Mouse (Mus musculus): ENCODE measurements around the gene Exd1. TPM values are rescaled to one million over a fixed set of nuclear protein-coding genes. Genes with fewer than 3 reads are reported as not detected.
A peak's percentile ranks its signal among the peaks of the same experiment; 100 is the strongest.

The Exd1 gene
- polyA plus RNA-seq, 1 experiment from 2014 or later: 0.61 TPM

DNA sequence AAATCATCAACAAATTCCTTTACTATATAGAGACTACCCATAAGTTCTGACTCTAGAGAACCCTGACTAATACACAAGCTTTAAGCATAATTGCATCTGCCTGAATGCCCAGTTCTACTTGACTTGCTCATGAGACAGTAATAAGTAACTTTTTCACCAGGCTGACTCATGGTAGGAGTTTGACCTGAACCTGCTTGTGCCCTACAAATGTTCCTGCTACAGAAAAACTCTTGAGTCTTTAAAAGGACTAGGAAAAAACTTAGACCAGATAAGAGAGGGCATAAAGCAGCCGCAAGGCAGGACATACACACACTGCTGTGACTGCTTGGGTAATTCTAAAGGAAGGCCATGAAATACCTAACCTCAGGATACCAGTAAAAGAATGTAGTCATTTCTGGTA lies 65.1 kb downstream of the Exd1 start:
- no peak for ATAC-seq (ENCODE audit: low FRiP score, low read depth)
- Histone ChIP-seq H3K9me3 (no peaks in the 10 kb centered on the region), H3K27me3 (replicated peaks) (no peaks in the 10 kb centered on the region), H3K4me2 (replicated peaks) (no peak overlapping the region), H3K9ac (no peak overlapping the region), H3K4me1 (no peaks in the 10 kb centered on the region; the same call in 1 of the 2 replicates), H3K36me3 (no peaks in the 10 kb centered on the region), H3K4me3 (no peak overlapping the region), H3K27ac (no peak overlapping the region)
- 96% methylated on average over 1 of the region's 1 CpGs for WGBS

- WGBS: 20% methylated on average over 9 of the region's 9 CpGs
- no peaks in the 10 kb centered on the region for H3K9me3 ChIP-seq
Observed at GRCm38 (mm10) chr2:119478397-119478749, 69.1 kb downstream of the Exd1 start.

DNA sequence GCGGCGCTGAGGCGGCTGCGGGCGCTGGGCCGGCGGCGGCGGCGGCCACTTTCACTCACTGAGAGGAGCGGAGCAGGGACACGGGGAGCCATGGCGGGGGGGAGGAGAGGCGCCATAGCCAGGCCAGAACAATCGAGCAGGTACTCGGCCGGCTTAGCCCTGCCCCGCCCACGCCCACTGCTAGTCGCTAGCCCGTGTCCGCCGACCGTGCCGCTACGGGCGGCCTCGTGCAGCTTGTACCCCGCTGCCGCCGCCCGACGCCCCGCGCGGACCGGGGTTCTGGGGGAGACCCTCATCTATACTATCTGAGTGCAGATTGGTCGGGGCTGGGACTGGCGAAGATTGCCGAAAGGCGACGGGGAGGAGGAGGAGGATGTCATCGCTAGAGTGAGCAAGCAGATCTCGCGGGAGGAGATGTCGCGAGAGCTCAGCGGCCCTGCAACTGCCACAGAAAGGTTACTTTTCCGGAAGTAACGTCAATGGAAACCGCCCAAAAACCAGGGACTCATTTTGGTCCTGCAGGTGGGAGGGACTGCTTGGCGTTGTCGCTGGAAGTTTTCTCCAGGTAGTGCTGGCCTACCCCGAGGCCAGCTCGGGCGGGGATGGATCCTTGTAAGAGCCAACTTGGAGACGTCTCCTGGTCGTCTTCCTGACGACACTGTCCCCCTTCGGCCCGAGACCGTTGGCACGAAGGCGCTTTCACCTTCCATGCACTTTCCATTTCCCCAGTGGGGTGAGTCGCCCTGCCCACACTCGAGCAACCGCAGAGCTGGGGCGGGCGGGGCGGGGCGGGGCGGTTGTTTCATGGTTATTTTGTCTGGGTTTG lies 69.6 kb downstream of the Exd1 start, which contains the start of gene Ino80:
Gene Ino80 (minus strand): TSS at position 117 of the 826 bp plus-strand sequence.
- peak within 1 kb of the TSS; percentile 94 for H3K27ac ChIP-seq
- under 1% methylated on average over 69 of the region's 72 CpGs for WGBS
- peak within 1 kb of the TSS; percentile 98 for H3K9ac ChIP-seq
- no peaks in the 10 kb centered on the region for H3K27me3 ChIP-seq (replicated peaks)
- ATAC-seq (ENCODE audit: low FRiP score, low read depth): peak; percentile 95
- H3K9me3 ChIP-seq: no peaks in the 10 kb centered on the region
- H3K4me2 ChIP-seq (replicated peaks): peak within 1 kb of the TSS; percentile 78
- no peaks in the 10 kb centered on the region for H3K36me3 ChIP-seq
- H3K4me1 ChIP-seq: peaks cover 14% of the 10 kb centered on the region; the same call in 1 of the 2 replicates
- H3K4me3 ChIP-seq: peak within 1 kb of the TSS; percentile 93

More at GRCm38 (mm10) chr2:119478397-119478749, 69.1 kb downstream of the Exd1 start:
- H3K4me3 ChIP-seq: peak overlapping the region; percentile 93
- no peaks in the 10 kb centered on the region for H3K27me3 ChIP-seq (replicated peaks)
- no peaks in the 10 kb centered on the region for H3K36me3 ChIP-seq
- peak; percentile 30; the same call in 1 of the 2 replicates for ATAC-seq (ENCODE audit: low FRiP score, low read depth)
- peak overlapping the region; percentile 78 for H3K4me2 ChIP-seq (replicated peaks)
- peak overlapping the region; percentile 98 for H3K9ac ChIP-seq
- peak overlapping the region; percentile 62; the same call in 1 of the 2 replicates for H3K27ac ChIP-seq
- H3K4me1 ChIP-seq: peaks cover 14% of the 10 kb centered on the region; the same call in 1 of the 2 replicates

GRCm38 (mm10) chr2:119476621-119477391 lies 70.6 kb downstream of the Exd1 start:
- Histone ChIP-seq H3K9me3 (no peaks in the 10 kb centered on the region), H3K27me3 (replicated peaks) (no peaks in the 10 kb centered on the region), H3K9ac (peak overlapping the region; percentile 98), H3K27ac (peak overlapping the region; percentile 94), H3K4me3 (peak overlapping the region; percentile 93), H3K4me2 (replicated peaks) (peak overlapping the region; percentile 78), H3K36me3 (no peaks in the 10 kb centered on the region), H3K4me1 (peaks cover 14% of the 10 kb centered on the region; the same call in 1 of the 2 replicates)
- under 1% methylated on average over 41 of the region's 44 CpGs for WGBS
- ATAC-seq (ENCODE audit: low FRiP score, low read depth): peak; percentile 80

- Histone ChIP-seq H3K27ac (no peak overlapping the region), H3K27me3 (replicated peaks) (no peaks in the 10 kb centered on the region)
Observed at GRCm38 (mm10) chr2:119476166-119476565, 71.3 kb downstream of the Exd1 start.

More at GRCm38 (mm10) chr2:119476166-119476565, 71.3 kb downstream of the Exd1 start:
- Histone ChIP-seq H3K36me3 (no peaks in the 10 kb centered on the region), H3K4me1 (peaks cover 14% of the 10 kb centered on the region; the same call in 1 of the 2 replicates), H3K9me3 (no peaks in the 10 kb centered on the region), H3K4me2 (replicated peaks) (peak overlapping the region; percentile 78), H3K9ac (peak overlapping the region; percentile 98; the same call in 1 of the 2 replicates), H3K4me3 (peak overlapping the region; percentile 93)
- WGBS: 29% methylated on average over 7 of the region's 7 CpGs
- ATAC-seq (ENCODE audit: low FRiP score, low read depth): no peak

Other genes with a start within 250 kb of the Exd1 start
- 5.0 and 6.0 TPM in 2 replicates for gene Dll4, start 221.8 kb downstream of the Exd1 start, polyA plus RNA-seq (2016; fragmentation: Nextera tagmentation; extraction: Ambion mirVana)
- 2.4 and 2.7 TPM in 2 replicates for gene Chac1, start 196.4 kb downstream of the Exd1 start, polyA plus RNA-seq (2016; fragmentation: Nextera tagmentation; extraction: Ambion mirVana)
- gene Ino80, start 69.9 kb downstream of the Exd1 start, polyA plus RNA-seq (2016; fragmentation: Nextera tagmentation; extraction: Ambion mirVana): 3.5 and 4.7 TPM in 2 replicates
- 62.3 and 68.2 TPM in 2 replicates for gene Chp1, start 70 bp upstream of the Exd1 start, polyA plus RNA-seq (2016; fragmentation: Nextera tagmentation; extraction: Ambion mirVana)
- 54.9 and 55.5 TPM in 2 replicates for gene Nusap1, start 70.7 kb upstream of the Exd1 start, polyA plus RNA-seq (2016; fragmentation: Nextera tagmentation; extraction: Ambion mirVana)
- 19.4 and 19.9 TPM in 2 replicates for gene Oip5, start 70.8 kb upstream of the Exd1 start, polyA plus RNA-seq (2016; fragmentation: Nextera tagmentation; extraction: Ambion mirVana)
- 37.1 and 39.0 TPM in 2 replicates for gene Ndufaf1, start 115.2 kb upstream of the Exd1 start, polyA plus RNA-seq (2016; fragmentation: Nextera tagmentation; extraction: Ambion mirVana)
- gene Rtf1, start 127.4 kb upstream of the Exd1 start, polyA plus RNA-seq (2016; fragmentation: Nextera tagmentation; extraction: Ambion mirVana): 70.9 and 76.2 TPM in 2 replicates
- gene Itpka, start 194.7 kb upstream of the Exd1 start, polyA plus RNA-seq (2016; fragmentation: Nextera tagmentation; extraction: Ambion mirVana): 0.34 and 0.96 TPM in 2 replicates
- gene Ltk, start 212.8 kb upstream of the Exd1 start, polyA plus RNA-seq (2016; fragmentation: Nextera tagmentation; extraction: Ambion mirVana): 0.26 and 0.61 TPM in 2 replicates
- 28.8 and 29.4 TPM in 2 replicates for gene Rpap1, start 239.9 kb upstream of the Exd1 start, polyA plus RNA-seq (2016; fragmentation: Nextera tagmentation; extraction: Ambion mirVana)

Measured in neural tube, embryonic 12.5 days (tissue).